Mouse (Mus musculus) cerebellum, adult (tissue): ENCODE measurements around the gene Gm5108.

ENCODE experiments used
- ATAC-seq: cut with Nextera tagmentation; 2 replicates; pipeline ENCODE4 v1.9.2; 2017; ENCODE audit warnings: mild to moderate bottlenecking, moderate library complexity, mixed read lengths; ENCODE audit not compliant: insufficient number of reproducible peaks, low FRiP score, low TSS enrichment

The Gm5108 gene

GRCm38 (mm10) chr5:67941369-67941768 is at the start of gene Gm5108:
Gene Gm5108 (plus strand): TSS chr5:67941669.
- ATAC-seq: no peak

- no peak for ATAC-seq
Measured at GRCm38 (mm10) chr5:67898921-67899320, 42.5 kb upstream of the Gm5108 start.

GRCm38 (mm10) chr5:67904555-67904954 is 36.9 kb upstream of the Gm5108 start:
- ATAC-seq: no peak

GRCm38 (mm10) chr5:67930584-67930983 is 10.9 kb upstream of the Gm5108 start:
- ATAC-seq: no peak

- ATAC-seq: no peak
Measured at GRCm38 (mm10) chr5:67931623-67932022, 9.8 kb upstream of the Gm5108 start.

GRCm38 (mm10) chr5:67943199-67943598 is 1.7 kb downstream of the Gm5108 start:
- no peak for ATAC-seq

GRCm38 (mm10) chr5:67944074-67944785 is 2.8 kb downstream of the Gm5108 start:
- no peak for ATAC-seq

GRCm38 (mm10) chr5:67946321-67946720 is 4.9 kb downstream of the Gm5108 start, which contains the start of gene Gm21905:
Gene Gm21905 (minus strand): TSS chr5:67946421.
- no peak for ATAC-seq

- no peak for ATAC-seq
Measured at GRCm38 (mm10) chr5:67947006-67947405, 5.5 kb downstream of the Gm5108 start.

GRCm38 (mm10) chr5:67948074-67948473 is 6.6 kb downstream of the Gm5108 start:
- ATAC-seq: no peak

GRCm38 (mm10) chr5:67954097-67954496 is 12.6 kb downstream of the Gm5108 start:
- ATAC-seq: no peak

GRCm38 (mm10) chr5:67955486-67955885 is 14.0 kb downstream of the Gm5108 start:
- no peak for ATAC-seq

GRCm38 (mm10) chr5:67961708-67962629 is 20.5 kb downstream of the Gm5108 start:
- ATAC-seq: no peak

GRCm38 (mm10) chr5:67969536-67969935 is 28.1 kb downstream of the Gm5108 start:
- ATAC-seq: no peak

- no peak for ATAC-seq
Measured at GRCm38 (mm10) chr5:67981946-67982526, 40.6 kb downstream of the Gm5108 start.

- ATAC-seq: no peak
Measured at GRCm38 (mm10) chr5:67990426-67990825, 49.0 kb downstream of the Gm5108 start.

- no peak for ATAC-seq
Measured at GRCm38 (mm10) chr5:68002611-68003010, 61.1 kb downstream of the Gm5108 start.

GRCm38 (mm10) chr5:68003904-68004303 is 62.4 kb downstream of the Gm5108 start:
- no peak for ATAC-seq

- no peak for ATAC-seq
Measured at GRCm38 (mm10) chr5:68004419-68004818, 63.0 kb downstream of the Gm5108 start.

- ATAC-seq: no peak
Measured at GRCm38 (mm10) chr5:68007074-68007473, 65.6 kb downstream of the Gm5108 start.

- ATAC-seq: no peak
Measured at GRCm38 (mm10) chr5:68011569-68011968, 70.1 kb downstream of the Gm5108 start.
